Mouse (Mus musculus): ENCODE measurements at regions not wholly inside any gene's neighbourhood (a gene's known extent, or its start where the extent isn't known, plus 50 kb on each side); places are given as distances from the start of the nearest gene placed in this dataset.

- no peak for TF ChIP-seq CTCF (IDR thresholded peaks at IDR 0.05; ENCODE audit: control insufficient read depth, insufficient read depth, insufficient read length)
- TF ChIP-seq MYOG (IDR thresholded peaks at IDR 0.05; ENCODE audit: control insufficient read depth, extremely low read depth, insufficient read length), result no peak
Observed at GRCm38 (mm10) chr3:68782363-68782762, 87.0 kb upstream of the 1110032F04Rik start.

Data from C2C12 (cell line).